Mouse (Mus musculus): ENCODE data around the gene Tmem145. TPM values are rescaled to one million over a fixed set of nuclear protein-coding genes. Genes with fewer than 3 reads are reported as not detected.
A peak's percentile ranks its signal among the peaks of the same experiment; 100 is the strongest.

Tmem145 gene
- total RNA-seq, 2 experiments from 2014 or later: not detected

GRCm38 (mm10) chr7:25292107-25292506, 13.8 kb upstream of the Tmem145 start:
- no peak for DNase-seq

GRCm38 (mm10) chr7:25293191-25293739, 12.6 kb upstream of the Tmem145 start:
- DNase-seq: peak; percentile 5

DNA sequence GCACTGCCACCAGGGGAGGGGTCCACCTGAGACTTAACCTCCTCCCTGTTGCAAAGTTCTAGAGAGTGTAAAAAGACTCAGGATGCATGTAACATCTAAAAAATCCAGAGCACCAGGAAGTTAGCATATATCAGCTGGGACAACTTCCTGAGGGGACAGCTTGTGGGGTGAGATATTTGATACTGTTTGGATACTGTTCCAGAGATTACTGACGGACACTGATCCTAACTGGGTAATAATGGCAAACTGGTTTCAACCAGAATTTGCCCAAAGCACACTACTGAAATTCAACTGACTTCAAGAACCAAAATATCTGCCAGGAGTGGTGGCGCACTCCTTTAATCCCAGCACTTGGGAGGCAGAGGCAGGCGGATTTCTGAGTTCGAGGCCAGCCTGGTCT, 11.4 kb upstream of the Tmem145 start:
- DNase-seq: no peak

- no peak for DNase-seq
These were observed 10.8 kb upstream of the Tmem145 start for GRCm38 (mm10) chr7:25294960-25295722.

DNA sequence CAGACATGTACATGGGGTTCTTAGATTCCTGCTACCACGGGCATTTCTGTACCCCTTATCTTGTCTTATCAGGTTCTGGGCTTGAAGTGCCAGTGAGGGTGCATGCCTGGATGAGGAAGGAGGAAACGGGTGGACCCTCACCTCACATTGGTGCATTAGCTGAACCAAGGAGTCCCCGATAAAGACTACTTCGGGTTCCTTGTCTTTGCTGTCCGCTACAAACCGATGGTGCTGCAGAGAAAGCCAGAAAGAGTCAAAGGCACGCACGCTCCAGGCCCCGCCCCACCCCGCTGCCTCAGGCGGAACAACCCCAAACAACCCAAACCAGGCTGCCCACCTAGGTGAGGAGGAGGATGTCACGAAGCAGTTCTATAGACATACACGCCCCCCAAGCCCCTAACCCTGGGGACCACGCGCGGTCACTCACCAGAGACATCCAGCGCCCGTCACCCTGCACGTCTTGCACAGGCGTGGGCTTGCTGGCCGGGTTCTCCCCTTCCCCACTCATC, 8.9 kb upstream of the Tmem145 start:
- no peak for DNase-seq

GRCm38 (mm10) chr7:25297454-25298325, 8.2 kb upstream of the Tmem145 start, which contains the start of gene Pafah1b3:
Gene Pafah1b3, minus strand, starts transcription at chr7:25297986.
- peak; percentile 60 for DNase-seq

- no peak for DNase-seq
These were observed 4.8 kb upstream of the Tmem145 start, which contains the start of gene Prr19 for GRCm38 (mm10) chr7:25301063-25301462. Gene Prr19, plus strand, starts transcription at chr7:25301411.

DNA sequence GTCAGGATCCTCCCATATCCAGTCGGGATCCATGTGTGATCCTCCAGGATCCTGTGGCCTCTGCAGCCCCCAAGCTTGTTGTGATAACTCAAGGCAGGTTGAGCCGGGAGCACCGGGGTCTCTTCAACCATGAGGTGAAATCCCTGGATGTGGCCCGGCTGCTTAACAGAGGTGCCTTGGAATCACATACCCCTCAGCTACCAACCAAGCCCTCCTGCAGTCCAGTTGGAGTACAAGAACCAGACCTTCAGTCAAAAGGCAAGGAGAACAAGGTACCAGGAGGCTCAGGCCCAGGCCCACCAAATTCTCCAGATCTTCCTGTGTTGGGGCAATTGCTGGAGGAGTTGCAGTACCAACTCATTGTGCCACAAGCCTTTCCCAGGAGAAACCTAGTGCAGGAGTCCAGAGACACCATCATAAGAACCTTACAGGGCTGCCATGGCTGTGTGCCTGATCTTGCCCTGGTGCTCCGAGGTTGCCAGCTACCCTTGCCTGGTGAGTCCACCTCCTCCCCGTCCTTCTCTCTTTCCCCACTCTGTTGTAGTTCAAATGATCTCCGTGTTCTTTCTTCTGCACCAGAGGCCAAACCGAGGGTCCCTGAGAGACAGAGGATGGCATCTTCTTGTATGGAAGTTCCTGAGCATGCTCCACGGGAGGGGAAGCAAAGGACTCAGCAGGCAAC, 2.8 kb upstream of the Tmem145 start:
- no peak for DNase-seq

GRCm38 (mm10) chr7:25303685-25304006, 2.3 kb upstream of the Tmem145 start:
- no peak for DNase-seq

DNA sequence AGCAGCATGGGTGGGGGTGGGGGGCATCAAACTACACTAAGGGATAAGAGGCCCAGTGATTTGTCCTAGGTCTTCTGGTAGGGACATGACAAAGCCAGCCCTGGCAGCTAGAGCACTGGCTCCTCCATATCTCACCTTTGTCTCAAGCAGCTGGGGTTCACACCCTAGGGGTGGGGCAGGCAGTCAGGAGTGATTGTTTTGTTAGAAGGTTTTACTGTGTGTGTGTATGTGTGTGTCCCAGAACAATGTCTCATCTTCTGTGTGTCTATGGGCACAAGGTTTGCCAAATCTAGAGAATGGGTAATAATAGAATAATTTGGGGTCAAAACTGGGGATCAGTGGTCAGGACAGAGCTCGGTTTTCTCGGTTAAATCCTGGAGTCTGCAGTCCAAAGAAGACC, 425 bp upstream of the Tmem145 start:
- DNase-seq: no peak

DNA sequence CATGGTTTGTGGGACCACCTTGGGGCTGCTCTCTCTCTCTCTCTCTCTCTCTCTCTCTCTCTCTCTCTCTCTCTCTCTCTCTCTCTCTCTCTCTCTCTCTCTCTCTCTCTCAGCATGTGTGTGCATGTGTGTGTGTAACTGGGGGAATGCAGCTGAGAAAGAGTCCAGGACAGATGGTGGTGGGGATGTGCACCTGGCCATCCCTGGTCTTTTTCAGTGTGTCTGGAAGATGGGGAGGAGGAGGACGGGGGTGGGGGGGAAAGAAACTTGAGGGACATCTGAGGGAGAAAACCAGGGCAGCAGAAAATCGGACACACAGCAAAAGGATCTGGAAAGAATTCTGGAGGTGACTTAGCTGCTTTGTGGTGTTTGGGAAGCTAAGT, 699 bp downstream of the Tmem145 start:
- no peak for DNase-seq

- no peak for DNase-seq
These were observed 2.9 kb downstream of the Tmem145 start for GRCm38 (mm10) chr7:25308702-25309318.

GRCm38 (mm10) chr7:25309425-25309824, 3.5 kb downstream of the Tmem145 start:
- no peak for DNase-seq

DNA sequence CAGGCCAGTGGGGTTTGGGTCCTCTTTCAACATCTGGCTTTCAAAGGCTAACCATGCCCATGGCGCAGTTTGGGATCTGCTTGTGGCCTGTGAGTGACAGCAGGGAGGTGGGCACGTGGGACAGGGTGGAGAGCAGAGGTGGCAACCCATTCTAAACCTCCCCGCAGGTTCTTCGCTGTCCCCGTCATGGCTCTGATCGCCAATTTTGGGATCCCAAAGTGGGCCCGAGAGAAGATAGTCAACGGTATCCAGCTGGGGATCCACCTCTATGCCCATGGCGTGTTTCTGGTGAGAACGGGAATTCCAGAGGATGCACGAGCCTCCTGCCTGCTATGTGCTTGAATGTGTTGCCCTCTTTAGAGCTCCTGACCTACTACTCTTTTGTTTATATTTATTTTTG, 5.3 kb downstream of the Tmem145 start:
- DNase-seq: no peak

DNA sequence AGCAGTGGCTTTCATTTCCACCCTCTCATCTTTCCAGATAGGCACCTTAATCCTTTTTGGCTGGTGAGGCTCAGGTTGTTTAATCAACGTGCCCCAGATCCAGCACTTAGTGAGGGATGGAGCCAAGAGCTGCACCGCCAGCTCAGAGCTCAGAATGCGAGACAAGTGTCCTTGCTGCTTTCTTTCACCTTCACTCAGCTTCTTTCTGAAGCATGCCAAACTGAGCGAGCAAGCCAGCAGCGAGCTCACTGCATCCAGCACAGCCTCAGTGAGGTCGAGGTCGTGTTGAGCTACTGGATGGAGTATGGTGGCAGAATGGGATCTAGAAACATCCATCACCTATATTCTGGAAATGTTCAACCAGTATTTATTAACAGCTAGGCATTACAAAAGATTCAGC, 7.4 kb downstream of the Tmem145 start:
- no peak for DNase-seq

DNA sequence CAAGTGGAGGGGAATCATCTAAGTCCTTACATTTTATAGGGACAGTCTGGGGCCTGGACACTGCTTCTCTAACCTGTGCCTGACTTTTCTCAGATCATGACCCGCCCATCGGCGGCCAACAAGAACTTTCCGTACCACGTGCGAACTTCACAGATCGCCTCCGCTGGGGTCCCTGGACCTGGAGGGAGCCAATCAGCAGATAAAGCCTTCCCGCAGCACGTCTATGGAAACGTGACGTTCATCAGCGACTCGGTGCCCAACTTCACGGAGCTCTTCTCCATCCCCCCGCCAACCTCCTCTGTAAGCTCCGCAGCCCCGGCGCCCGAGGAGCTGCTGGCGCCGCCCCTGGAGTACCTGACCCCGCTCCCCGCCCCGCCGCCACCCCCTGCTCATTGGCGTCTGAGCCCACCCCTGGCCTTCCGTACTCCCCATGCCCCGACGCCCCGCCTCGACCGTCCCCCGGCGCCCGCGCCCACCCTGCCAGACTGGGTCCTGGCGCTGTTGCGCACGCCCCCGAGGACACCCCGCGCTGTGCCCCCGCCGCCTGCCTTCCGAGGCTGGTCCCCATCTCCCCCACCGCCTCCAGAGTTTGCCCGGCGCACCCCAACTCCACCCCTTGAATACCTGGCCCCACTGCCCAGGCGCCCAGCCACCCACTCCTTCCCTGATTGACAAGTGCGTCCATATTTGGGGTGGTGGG, 8.8 kb downstream of the Tmem145 start:
- DNase-seq: no peak

- DNase-seq: peak; percentile 29
These were observed 9.6 kb downstream of the Tmem145 start for GRCm38 (mm10) chr7:25315306-25316041.

DNA sequence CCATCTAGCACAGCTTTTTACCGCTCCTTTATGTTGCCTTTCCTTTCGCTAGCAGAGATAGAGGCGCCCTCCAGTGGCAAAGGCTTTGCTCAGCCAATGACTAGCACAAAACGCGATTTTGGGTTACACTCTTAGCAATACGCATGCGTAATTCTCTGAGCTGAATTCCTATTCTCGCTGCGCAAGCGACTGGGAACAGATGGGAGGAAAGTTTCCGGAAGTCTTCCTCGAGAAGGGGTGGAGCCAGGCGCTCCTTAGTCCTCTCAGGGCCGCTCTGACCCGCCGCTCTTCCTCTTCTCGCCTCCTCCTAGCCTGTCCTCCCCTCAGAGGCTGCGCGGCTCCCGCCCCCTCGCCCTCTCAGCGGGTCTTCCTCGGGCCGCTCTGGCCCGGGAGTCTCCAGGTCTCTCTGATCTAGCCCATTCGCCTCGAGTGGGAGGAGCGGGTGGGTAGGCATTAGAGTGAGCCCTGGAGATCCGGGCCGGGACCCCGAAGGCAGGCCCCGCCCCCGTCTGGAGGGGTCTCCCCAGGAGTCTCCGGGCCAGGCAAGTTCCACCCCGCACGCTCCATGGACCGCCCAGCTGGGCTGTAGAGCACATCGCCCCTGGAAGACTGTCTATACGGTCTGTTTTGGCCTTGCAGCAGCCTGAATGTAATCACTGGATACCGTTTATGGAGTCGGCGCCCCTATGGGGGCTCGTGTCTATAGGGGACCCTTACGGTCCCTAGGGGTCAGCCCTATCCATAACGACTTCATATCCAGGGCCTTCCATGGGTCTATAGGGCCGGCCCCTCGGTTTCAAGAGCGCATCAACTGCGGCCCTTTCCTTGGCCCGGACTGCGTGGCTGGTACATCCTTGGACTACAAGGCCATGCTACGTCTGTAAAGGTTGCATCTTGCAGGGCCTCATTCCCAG, 10.9 kb downstream of the Tmem145 start, which contains the start of gene Megf8:
Gene Megf8, plus strand, starts transcription at position 633 of the 914 bp plus-strand sequence.
- peak; percentile 88 for DNase-seq

DNA sequence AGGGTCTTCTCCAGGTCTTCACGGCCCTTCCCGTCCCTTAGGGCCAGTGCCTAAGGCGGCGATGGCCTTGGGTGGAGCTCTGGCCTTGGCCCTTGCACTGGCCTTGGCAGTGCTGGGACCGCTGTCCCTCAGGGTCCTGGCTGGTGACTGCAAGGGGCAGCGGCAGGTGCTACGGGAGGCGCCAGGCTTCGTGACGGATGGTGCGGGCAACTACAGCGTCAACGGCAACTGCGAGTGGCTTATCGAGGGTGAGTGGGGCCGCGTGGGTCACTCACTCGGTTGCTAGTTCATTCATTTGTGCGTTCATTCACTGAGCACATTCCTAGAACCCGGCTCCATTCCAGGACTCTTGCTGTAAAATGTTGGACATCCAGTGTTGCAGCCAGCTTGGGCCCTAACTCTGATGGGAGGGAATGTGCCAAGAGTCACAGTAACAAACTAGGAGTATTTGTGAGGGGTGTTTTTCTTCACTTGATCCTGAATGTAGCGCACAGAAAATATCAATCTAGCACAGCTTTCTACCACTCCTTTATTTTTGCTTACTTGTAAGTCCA, 11.6 kb downstream of the Tmem145 start:
- DNase-seq: peak; percentile 34

Data from gastrocnemius, postnatal 10 days (tissue).